Mouse (Mus musculus) liver, embryonic 11.5 days (tissue): ENCODE measurements at regions not wholly inside any gene's neighbourhood (a gene's known extent, or its start where the extent isn't known, plus 50 kb on each side); places are given as distances from the start of the nearest gene placed in this dataset.
"Not testable (repeated sequence)": the region's sequence is repeated elsewhere in the genome, so short reads cannot be mapped to it uniquely, and the experiment has no call there.

Experiments used
- ATAC-seq: fragments of 200-750 bp; cut with Nextera tagmentation; replicated peaks from 2 replicates; pipeline ENCODE4 v1.8.0; 2017; ENCODE audit warnings: moderate number of reproducible peaks, mild to moderate bottlenecking, moderate TSS enrichment, moderate library complexity; ENCODE audit not compliant: low FRiP score
- DNase-seq: peaks from one replicate; pipeline ENCODE4 v3.0.0-alpha.2; 2017; ENCODE audit warnings: low spot score
- H3K27ac ChIP-seq: fragments of 300-500 bp; sonication (generic); 2 replicates; pipeline ENCODE4 v1.5.1; 2014; ENCODE audit warnings: mild to moderate bottlenecking, low read depth, low read length, control low read depth
- H3K27me3 ChIP-seq: fragments of 300-500 bp; sonication (generic); replicated peaks from 2 replicates; pipeline ENCODE4 v1.6.1; 2014; ENCODE audit warnings: low read length, mixed read lengths; ENCODE audit not compliant: control insufficient read depth, insufficient read depth
- H3K36me3 ChIP-seq: fragments of 300-500 bp; sonication (generic); 2 replicates; pipeline ENCODE4 v1.6.1; 2014; ENCODE audit warnings: mild to moderate bottlenecking, low read length, moderate library complexity, mixed read lengths; ENCODE audit not compliant: control insufficient read depth, insufficient read depth
- H3K4me1 ChIP-seq: fragments of 300-500 bp; sonication (generic); replicated peaks from 2 replicates; pipeline ENCODE4 v1.6.1; 2014; ENCODE audit warnings: low read length, mixed read lengths; ENCODE audit not compliant: control insufficient read depth, insufficient read depth
- H3K4me2 ChIP-seq: fragments of 300-500 bp; sonication (generic); 2 replicates; pipeline ENCODE4 v1.6.1; 2014; ENCODE audit warnings: mild to moderate bottlenecking, control low read depth, moderate library complexity
- H3K4me3 ChIP-seq: fragments of 300-500 bp; sonication (generic); 2 replicates; pipeline ENCODE4 v1.5.1; 2014; ENCODE audit warnings: low read depth, low read length, control low read depth
- H3K9ac ChIP-seq: fragments of 300-500 bp; sonication (generic); 2 replicates; pipeline ENCODE4 v1.6.1; 2014; ENCODE audit warnings: low read depth, low read length, control low read depth
- H3K9me3 ChIP-seq: fragments of 300-500 bp; sonication (generic); 2 replicates; pipeline ENCODE4 v1.6.1; 2016; ENCODE audit warnings: low read length, inconsistent platforms, mixed read lengths; ENCODE audit not compliant: control insufficient read depth
- WGBS: fragments of 180-500 bp; shearing (Covaris S2); extraction: QIAGEN DNeasy Blood & Tissue Kit; methylation state at CpG from one replicate; pipeline ENCODE4 v1.1.7; 2014; 5-methylcytosine and 5-hydroxymethylcytosine counted together

- Histone ChIP-seq H3K27ac (no peak overlapping the region), H3K4me3 (no peak overlapping the region), H3K9ac (no peak overlapping the region), H3K36me3 (no peaks in the 10 kb centered on the region), H3K27me3 (no peaks in the 10 kb centered on the region), H3K4me2 (no peak overlapping the region), H3K4me1 (no peaks in the 10 kb centered on the region), H3K9me3 (no peaks in the 10 kb centered on the region; the same call in 1 of the 2 replicates)
- WGBS = 59% methylated on average over 2 of the region's 2 CpGs
- DNase-seq (no peak), ATAC-seq (no peak)
These were observed 3289.4 kb downstream of the Gm37988 start for GRCm38 (mm10) chr1:8097046-8097445.

GRCm38 (mm10) chr1:8123021-8123420, 3290.9 kb upstream of the A830018L16Rik start:
- peak; percentile 38 for DNase-seq
- not testable (repeated sequence) for H3K9ac ChIP-seq, H3K4me3 ChIP-seq, H3K9me3 ChIP-seq, H3K4me2 ChIP-seq, H3K4me1 ChIP-seq, ATAC-seq, H3K27me3 ChIP-seq, H3K36me3 ChIP-seq, H3K27ac ChIP-seq
- 45% methylated on average over 8 of the region's 8 CpGs for WGBS

GRCm38 (mm10) chr1:8134434-8135433, 3279.2 kb upstream of the A830018L16Rik start:
- WGBS = 63% methylated on average over 3 of the region's 3 CpGs
- not testable (repeated sequence) for H3K4me2 ChIP-seq, H3K9me3 ChIP-seq, H3K27me3 ChIP-seq, H3K36me3 ChIP-seq, ATAC-seq, H3K4me1 ChIP-seq, H3K4me3 ChIP-seq, DNase-seq, H3K9ac ChIP-seq, H3K27ac ChIP-seq

- no peak for DNase-seq
- Histone ChIP-seq H3K9me3 (no peaks in the 10 kb centered on the region), H3K27ac (no peak overlapping the region), H3K4me3 (no peak overlapping the region), H3K4me2 (no peak overlapping the region), H3K4me1 (no peaks in the 10 kb centered on the region), H3K9ac (no peak overlapping the region), H3K27me3 (no peaks in the 10 kb centered on the region), H3K36me3 (no peaks in the 10 kb centered on the region)
- WGBS = 76% methylated on average over 4 of the region's 4 CpGs
- no peak for ATAC-seq
These were observed 3271.3 kb upstream of the A830018L16Rik start for GRCm38 (mm10) chr1:8142583-8142982.

GRCm38 (mm10) chr1:8173196-8173595, 3240.7 kb upstream of the A830018L16Rik start:
- no peak overlapping the region for H3K9ac ChIP-seq
- H3K4me2 ChIP-seq = no peak overlapping the region
- no peak overlapping the region for H3K4me3 ChIP-seq
- no peaks in the 10 kb centered on the region for H3K27me3 ChIP-seq
- ATAC-seq = no peak
- no peak for DNase-seq
- H3K36me3 ChIP-seq = no peaks in the 10 kb centered on the region
- H3K4me1 ChIP-seq = no peaks in the 10 kb centered on the region
- no peak overlapping the region for H3K27ac ChIP-seq
- H3K9me3 ChIP-seq = peaks cover 4% of the 10 kb centered on the region; the same call in 1 of the 2 replicates
